Mouse (Mus musculus) gonadal fat pad, adult 2 months (tissue): Measurements from ENCODE around the gene Hoga1. TPM values are rescaled to one million over a fixed set of nuclear protein-coding genes. Genes with fewer than 3 reads are reported as not detected.
A peak's percentile ranks its signal among the peaks of the same experiment; 100 is the strongest.

ENCODE experiments used
- DNase-seq: peaks from one replicate; pipeline ENCODE4 v3.0.0-alpha.2; 2012; ENCODE audit warnings: low read depth
- polyA plus RNA-seq: library from polyadenylated mRNA; depleted of rRNA; stranded (reverse); fragments of >200 nt; gene quantifications from 2 replicates; pipeline ENCODE4 v1.2.3, GENCODE M21; 2012; rRNA removed

Hoga1 gene
- polyA plus RNA-seq: 13.7 and 14.3 TPM in 2 replicates

- peak; percentile 36 for DNase-seq
Observed at GRCm38 (mm10) chr19:42045269-42046102, at the start of gene Hoga1. Hoga1 (plus strand) TSS chr19:42045610.

GRCm38 (mm10) chr19:41997090-41997489 is 48.3 kb upstream of the Hoga1 start:
- DNase-seq: no peak

DNA sequence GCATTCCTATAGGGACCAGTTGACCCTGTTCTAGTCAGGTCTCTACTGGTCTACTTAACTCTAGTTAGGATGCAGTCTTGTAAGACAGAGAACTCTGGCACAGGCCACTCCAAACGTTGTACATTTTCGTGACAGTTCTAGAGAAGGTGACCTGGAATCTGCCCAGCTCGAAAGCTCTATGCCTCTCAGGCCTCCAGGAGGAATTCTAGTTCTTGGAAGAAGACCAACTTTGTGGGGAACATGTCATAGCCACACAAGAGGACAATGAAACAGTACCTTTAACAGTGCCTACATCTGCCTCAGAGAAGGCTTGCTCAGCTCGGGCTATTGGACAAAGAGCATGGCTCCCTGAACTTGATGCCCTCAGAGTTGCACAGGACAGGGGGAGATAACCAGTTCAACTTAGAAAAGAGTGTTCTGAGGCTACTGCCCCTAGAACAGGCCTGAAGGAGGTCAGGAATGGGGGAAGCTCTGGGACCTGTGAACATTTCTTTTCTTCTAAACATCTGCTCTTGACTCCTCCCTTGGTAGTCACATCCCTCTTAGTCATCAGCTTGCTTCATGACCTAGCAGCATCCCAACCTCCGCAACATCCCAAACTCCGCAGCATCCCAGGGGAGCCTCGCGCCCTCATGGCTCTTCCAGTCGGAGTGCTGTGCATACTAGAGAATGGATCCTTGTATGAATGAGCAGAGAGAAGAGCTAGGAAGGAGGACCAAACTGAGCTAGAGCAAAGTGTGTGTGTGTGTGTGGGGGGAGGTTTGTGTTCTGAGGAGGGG is 46.5 kb upstream of the Hoga1 start:
- DNase-seq: no peak

DNA sequence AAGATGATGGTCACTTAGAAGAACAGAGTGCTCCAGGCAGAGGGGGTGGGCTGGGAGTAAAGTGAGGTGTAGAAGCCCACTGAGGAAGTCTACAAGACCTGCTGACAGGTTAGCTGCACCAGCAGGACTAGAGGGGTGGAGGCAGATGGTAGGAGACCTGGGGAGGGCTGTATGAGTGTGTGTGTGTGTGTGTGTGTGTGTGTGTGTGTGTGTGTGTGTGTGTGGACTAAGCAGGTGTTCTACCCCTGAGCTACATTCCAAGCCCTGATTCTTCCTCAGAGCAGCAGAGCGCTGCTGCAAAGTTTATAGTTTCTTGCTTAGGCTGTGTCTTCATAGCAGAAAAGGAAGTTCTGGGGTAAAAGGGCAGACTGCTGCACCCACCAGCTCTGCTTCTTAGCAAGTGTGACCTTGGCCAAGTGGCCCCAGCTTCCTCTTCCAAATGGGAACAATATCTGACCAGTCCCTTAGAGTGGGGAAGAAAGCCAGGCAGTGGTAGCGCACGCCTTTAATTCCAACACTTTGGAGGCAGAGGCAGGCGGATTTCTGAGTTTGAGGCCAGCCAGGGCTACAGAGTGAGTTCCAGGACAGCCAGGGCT is 45.6 kb upstream of the Hoga1 start:
- DNase-seq: no peak

DNA sequence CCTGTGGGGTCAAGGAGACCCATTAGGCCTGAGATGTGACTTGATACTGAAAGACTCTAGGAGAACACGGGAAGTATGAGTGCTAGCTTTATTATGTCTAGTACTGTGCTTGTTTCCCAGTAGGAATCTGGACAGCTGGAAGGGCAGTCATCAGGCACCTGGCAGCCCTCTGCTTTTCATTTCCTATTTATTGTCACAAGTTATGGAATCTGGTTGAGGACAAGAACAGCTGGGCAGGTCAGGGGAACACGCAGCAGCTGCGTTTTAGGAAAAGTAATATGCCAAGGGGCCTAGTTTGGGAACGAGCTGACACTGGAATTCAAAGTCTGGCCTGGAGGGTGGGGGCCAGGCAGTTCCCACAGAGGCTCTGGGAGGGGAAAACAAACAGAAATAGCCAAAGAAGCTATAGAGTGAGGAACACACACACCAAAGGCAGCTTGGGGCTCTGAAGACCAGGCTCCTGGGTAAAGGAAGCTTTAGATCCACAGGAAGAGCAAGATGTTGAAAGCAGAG is 44.9 kb upstream of the Hoga1 start:
- no peak for DNase-seq

- DNase-seq: no peak
Observed at GRCm38 (mm10) chr19:42001253-42001980, 44.0 kb upstream of the Hoga1 start.

- no peak for DNase-seq
Observed at GRCm38 (mm10) chr19:42004258-42004657, 41.2 kb upstream of the Hoga1 start.

DNA sequence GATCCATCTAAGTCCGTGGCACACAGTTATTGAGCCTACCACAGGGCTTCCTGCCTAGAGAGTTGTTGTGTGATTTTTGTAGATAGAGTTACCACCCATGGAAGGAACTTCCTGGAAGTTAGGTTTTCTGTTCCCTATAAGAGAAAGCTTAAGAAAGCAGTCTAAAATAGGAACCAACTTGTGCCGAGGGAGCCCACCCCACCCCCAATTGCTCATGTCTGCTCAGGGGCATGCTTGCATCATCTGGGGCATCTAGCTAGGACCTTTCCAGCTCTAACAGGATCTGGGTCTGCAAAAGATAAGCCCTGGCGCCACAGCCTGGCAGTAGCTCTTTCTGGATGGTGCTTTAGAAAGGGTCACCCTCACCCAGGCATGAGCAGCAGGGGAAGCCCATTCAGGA is 39.8 kb upstream of the Hoga1 start:
- DNase-seq: no peak

GRCm38 (mm10) chr19:42006568-42006967 is 38.8 kb upstream of the Hoga1 start:
- no peak for DNase-seq

- DNase-seq: no peak
Observed at GRCm38 (mm10) chr19:42008586-42008985, 36.8 kb upstream of the Hoga1 start.

GRCm38 (mm10) chr19:42009067-42009466 is 36.3 kb upstream of the Hoga1 start:
- DNase-seq: no peak

DNA sequence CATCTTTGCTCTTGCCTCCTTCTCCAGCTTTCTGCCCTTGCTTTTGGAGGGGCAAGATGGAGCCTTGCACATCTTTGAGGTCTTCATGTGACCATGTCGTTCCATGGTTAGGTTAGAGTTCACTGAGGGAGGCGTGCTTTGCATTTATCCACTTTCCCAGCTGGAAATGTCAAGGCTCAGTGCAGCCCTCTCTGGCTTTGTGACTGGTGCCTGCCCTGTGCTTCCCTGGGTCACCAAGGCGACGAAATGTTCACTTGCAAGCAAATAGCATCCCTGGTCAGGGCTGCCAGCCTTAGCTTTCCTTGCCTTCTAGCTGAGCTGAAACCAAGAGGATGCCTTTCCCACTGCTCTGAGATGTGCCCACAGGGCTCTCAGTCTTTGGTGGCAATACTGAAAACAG is 35.0 kb upstream of the Hoga1 start:
- no peak for DNase-seq

DNA sequence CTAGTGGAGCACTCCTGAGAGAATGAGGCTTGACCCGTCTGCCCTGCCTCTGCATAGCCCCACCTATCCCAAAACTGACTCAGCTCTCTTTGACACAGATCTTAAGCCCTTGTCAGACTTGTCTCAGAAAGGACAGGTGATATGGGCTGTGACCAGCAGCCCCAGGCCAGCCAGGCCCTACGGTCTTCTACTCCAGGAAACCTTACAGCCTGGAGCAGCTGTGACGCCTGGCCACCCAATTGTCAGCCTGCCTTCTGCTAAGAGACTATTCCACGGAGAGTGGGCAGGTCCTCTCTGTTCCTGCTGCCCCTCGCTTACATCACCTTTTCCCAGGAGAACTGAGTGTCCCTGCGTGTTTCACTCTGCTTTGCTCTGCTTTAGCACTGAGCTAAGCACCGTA is 34.3 kb upstream of the Hoga1 start:
- no peak for DNase-seq

DNA sequence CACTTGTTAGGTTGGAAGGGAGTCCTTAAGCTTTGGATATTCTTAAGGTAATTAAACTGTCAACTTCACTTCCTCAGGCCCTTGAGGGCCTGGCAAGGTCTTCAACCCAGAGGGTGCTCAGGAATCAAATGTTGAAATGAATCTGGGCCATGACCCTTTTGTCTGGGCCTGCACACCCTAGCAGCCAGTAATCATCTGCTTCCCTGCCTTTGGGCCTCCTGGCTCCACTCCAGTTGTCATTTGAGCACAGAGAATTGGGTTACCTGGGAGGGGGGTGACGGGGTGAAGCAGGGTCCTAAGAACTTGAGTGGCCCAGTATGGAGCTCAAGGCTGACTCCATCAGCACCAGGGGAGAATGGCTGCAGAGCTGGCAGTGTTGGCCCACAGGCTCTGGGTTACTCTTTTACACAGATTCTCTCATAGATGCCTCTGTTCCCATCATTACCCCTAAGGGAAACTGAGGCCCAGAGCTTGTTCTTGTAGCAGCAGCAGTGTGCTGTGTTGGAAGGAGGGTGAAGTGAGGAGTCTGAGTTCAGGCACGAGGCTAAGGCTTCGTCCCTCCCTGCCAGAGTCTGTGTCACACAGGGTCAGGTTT is 31.1 kb upstream of the Hoga1 start:
- no peak for DNase-seq

DNA sequence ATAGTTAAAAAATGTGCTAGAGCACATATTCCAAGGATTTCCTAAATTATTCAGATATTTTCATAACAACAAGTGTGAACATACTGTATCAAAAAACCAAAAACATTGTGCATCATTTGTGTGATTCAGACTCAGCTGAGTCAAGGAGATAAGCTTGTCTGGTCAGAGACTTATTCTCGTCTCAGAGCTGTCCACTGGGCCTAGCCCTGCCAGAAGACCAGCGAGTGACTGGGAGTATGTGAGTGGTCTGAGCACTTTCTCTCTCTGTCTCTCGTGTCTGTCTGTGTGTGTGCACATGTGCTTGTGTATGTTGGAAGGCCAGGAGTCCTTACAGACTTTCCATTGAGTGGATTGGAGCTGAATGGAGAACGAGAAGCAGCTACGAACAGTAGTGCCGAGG is 30.4 kb upstream of the Hoga1 start:
- DNase-seq: no peak

DNA sequence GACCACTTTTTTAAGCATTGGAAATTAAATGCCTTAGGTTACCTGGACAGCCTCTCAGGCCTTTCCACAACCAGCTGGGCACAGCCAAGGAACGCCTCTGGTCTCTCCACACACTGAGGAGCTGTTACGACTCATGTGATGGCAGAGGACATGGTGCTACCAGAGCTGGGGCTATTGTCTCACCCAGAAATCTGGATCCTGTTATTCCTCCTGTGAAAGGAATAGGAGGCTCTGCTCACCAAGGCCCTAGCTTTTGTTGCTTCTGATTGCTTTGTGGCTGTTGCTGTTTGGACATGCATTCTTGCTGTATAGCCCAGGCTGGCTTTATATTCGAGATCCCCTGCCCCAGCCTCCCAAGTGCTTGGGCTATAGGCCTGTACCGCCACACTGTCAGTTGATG is 29.2 kb upstream of the Hoga1 start:
- DNase-seq: no peak

DNA sequence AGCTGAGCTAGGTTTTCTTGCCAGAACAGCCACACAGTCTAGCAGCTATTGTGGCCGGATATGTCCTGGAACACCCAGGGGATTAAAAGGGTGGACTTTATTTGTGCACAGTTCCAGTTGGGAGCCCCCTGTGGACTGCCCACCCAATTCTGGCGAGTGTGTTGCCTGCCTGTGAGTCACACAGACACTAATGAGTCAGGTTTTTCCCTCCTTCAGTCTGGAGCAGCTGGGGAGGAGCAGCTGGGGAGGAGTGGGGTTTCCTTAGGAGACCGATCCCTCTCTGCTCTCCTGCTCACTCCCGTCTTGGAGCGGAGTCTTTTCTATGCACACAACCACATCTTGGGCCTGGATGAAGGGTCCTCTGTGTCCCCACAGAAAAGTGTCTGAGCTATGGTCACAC is 28.6 kb upstream of the Hoga1 start:
- DNase-seq: no peak

- no peak for DNase-seq
Observed at GRCm38 (mm10) chr19:42017399-42018247, 27.8 kb upstream of the Hoga1 start.

DNA sequence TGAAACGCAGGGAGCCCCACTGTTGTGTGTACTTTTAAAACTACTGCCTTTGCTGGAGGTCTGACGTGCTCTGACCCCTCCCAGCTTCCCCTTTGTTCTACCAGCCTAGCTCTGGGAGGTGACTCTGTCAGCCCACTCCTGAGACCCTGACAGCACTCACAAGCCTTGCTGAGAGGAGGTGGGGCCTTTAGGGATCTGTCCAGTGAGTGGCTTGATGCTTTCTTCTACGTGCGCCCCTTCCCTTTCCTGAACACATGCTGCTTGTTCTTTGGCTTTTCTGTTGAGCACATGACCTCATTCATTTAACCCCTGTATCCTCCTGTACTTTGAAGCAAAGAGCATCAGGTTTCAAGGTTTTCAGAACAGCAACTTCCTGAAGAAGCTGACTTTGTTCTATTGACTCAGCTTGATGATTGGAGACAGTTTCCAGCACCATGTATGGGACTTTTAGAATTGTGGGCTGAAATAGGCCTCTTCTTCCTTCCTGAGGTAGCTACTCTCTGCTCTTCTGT is 26.3 kb upstream of the Hoga1 start:
- DNase-seq: no peak
